Mouse (Mus musculus): ENCODE results near the gene Sh3kbp1. TPM values are rescaled to one million over a fixed set of nuclear protein-coding genes. Genes with fewer than 3 reads are reported as not detected.

Gene Sh3kbp1
- polyA plus RNA-seq, 1 experiment from 2014 or later: 17.9 TPM

GRCm38 (mm10) chrX:159953546-159954429 lies 326.7 kb downstream of the Sh3kbp1 start:
- Histone ChIP-seq H3K9ac (replicated peaks; ENCODE audit: low read depth) (no peak overlapping the region), H3K4me3 (ENCODE audit: low read depth, low read length) (no peak overlapping the region), H3K27me3 (replicated peaks; ENCODE audit: insufficient read depth, low read length) (no peaks in the 10 kb centered on the region), H3K36me3 (ENCODE audit: insufficient read depth, low read length) (no peaks in the 10 kb centered on the region), H3K9me3 (ENCODE audit: low read length) (no peaks in the 10 kb centered on the region), H3K4me1 (ENCODE audit: insufficient read depth, low read depth, low read length) (no peaks in the 10 kb centered on the region), H3K4me2 (replicated peaks; ENCODE audit: low read depth, low read length) (no peak overlapping the region), H3K27ac (ENCODE audit: low read length) (no peak overlapping the region)
- no peak for DNase-seq (ENCODE audit: low spot score)
- no peak for TF ChIP-seq EP300 (IDR thresholded peaks at IDR 0.05)
- no peak for TF ChIP-seq CTCF (IDR thresholded peaks at IDR 0.05)
- no peak for ATAC-seq
- WGBS: 77% methylated on average over 7 of the region's 7 CpGs

- no peaks in the 10 kb centered on the region for H3K27me3 ChIP-seq (replicated peaks; ENCODE audit: insufficient read depth, low read length)
- 62% methylated on average over 4 of the region's 4 CpGs for WGBS
- TF ChIP-seq EP300 (IDR thresholded peaks at IDR 0.05) (no peak), CTCF (IDR thresholded peaks at IDR 0.05) (no peak)
Observed at GRCm38 (mm10) chrX:159954430-159954779, 327.3 kb downstream of the Sh3kbp1 start.

GRCm38 (mm10) chrX:159955433-159955832 lies 328.4 kb downstream of the Sh3kbp1 start:
- Histone ChIP-seq H3K4me2 (replicated peaks; ENCODE audit: low read depth, low read length) (no peak overlapping the region), H3K36me3 (ENCODE audit: insufficient read depth, low read length) (no peaks in the 10 kb centered on the region), H3K4me1 (ENCODE audit: insufficient read depth, low read depth, low read length) (no peaks in the 10 kb centered on the region), H3K9ac (replicated peaks; ENCODE audit: low read depth) (no peak overlapping the region), H3K9me3 (ENCODE audit: low read length) (no peaks in the 10 kb centered on the region), H3K4me3 (ENCODE audit: low read depth, low read length) (no peak overlapping the region), H3K27ac (ENCODE audit: low read length) (no peak overlapping the region), H3K27me3 (replicated peaks; ENCODE audit: insufficient read depth, low read length) (no peaks in the 10 kb centered on the region)
- TF ChIP-seq CTCF (IDR thresholded peaks at IDR 0.05) (no peak), EP300 (IDR thresholded peaks at IDR 0.05) (no peak)
- no peak for DNase-seq (ENCODE audit: low spot score)
- no peak for ATAC-seq
- 77% methylated on average over 6 of the region's 6 CpGs for WGBS

More at GRCm38 (mm10) chrX:159954430-159954779, 327.3 kb downstream of the Sh3kbp1 start:
- Histone ChIP-seq H3K4me3 (ENCODE audit: low read depth, low read length) (no peak overlapping the region), H3K4me1 (ENCODE audit: insufficient read depth, low read depth, low read length) (no peaks in the 10 kb centered on the region), H3K27ac (ENCODE audit: low read length) (no peak overlapping the region), H3K36me3 (ENCODE audit: insufficient read depth, low read length) (no peaks in the 10 kb centered on the region), H3K4me2 (replicated peaks; ENCODE audit: low read depth, low read length) (no peak overlapping the region), H3K9ac (replicated peaks; ENCODE audit: low read depth) (no peak overlapping the region), H3K9me3 (ENCODE audit: low read length) (no peaks in the 10 kb centered on the region)
- DNase-seq (ENCODE audit: low spot score) (no peak), ATAC-seq (no peak)

- no peak for TF ChIP-seq CTCF (IDR thresholded peaks at IDR 0.05)
- TF ChIP-seq EP300 (IDR thresholded peaks at IDR 0.05): no peak
- Histone ChIP-seq H3K9me3 (ENCODE audit: low read length) (no peaks in the 10 kb centered on the region), H3K4me3 (ENCODE audit: low read depth, low read length) (no peak overlapping the region), H3K4me2 (replicated peaks; ENCODE audit: low read depth, low read length) (no peak overlapping the region), H3K27me3 (replicated peaks; ENCODE audit: insufficient read depth, low read length) (no peaks in the 10 kb centered on the region), H3K27ac (ENCODE audit: low read length) (no peak overlapping the region), H3K9ac (replicated peaks; ENCODE audit: low read depth) (no peak overlapping the region), H3K4me1 (ENCODE audit: insufficient read depth, low read depth, low read length) (no peaks in the 10 kb centered on the region), H3K36me3 (ENCODE audit: insufficient read depth, low read length) (no peaks in the 10 kb centered on the region)
- WGBS: 72% methylated on average over 2 of the region's 2 CpGs
- no peak for ATAC-seq
- DNase-seq (ENCODE audit: low spot score): no peak
Observed at GRCm38 (mm10) chrX:159961385-159961784, 334.3 kb downstream of the Sh3kbp1 start.

GRCm38 (mm10) chrX:159963273-159963672 lies 336.2 kb downstream of the Sh3kbp1 start:
- H3K27ac ChIP-seq (ENCODE audit: low read length): no peak overlapping the region
- DNase-seq (ENCODE audit: low spot score) (peak; percentile 76), ATAC-seq (peak; percentile 38; the same call in 1 of the 2 replicates)
- WGBS: 21% methylated on average over 4 of the region's 4 CpGs
- H3K27me3 ChIP-seq (replicated peaks; ENCODE audit: insufficient read depth, low read length): no peaks in the 10 kb centered on the region
- H3K36me3 ChIP-seq (ENCODE audit: insufficient read depth, low read length): no peaks in the 10 kb centered on the region
- H3K4me2 ChIP-seq (replicated peaks; ENCODE audit: low read depth, low read length): no peak overlapping the region
- H3K4me3 ChIP-seq (ENCODE audit: low read depth, low read length): no peak overlapping the region
- no peaks in the 10 kb centered on the region for H3K9me3 ChIP-seq (ENCODE audit: low read length)
- H3K4me1 ChIP-seq (ENCODE audit: insufficient read depth, low read depth, low read length): no peaks in the 10 kb centered on the region
- no peak overlapping the region for H3K9ac ChIP-seq (replicated peaks; ENCODE audit: low read depth)
- TF ChIP-seq CTCF (IDR thresholded peaks at IDR 0.05): peak; percentile 74
- TF ChIP-seq EP300 (IDR thresholded peaks at IDR 0.05): 0 out of 2 replicates have a peak, but pooled peaks have one; percentile 26

- Histone ChIP-seq H3K9ac (replicated peaks; ENCODE audit: low read depth) (no peak overlapping the region), H3K27me3 (replicated peaks; ENCODE audit: insufficient read depth, low read length) (no peaks in the 10 kb centered on the region), H3K4me2 (replicated peaks; ENCODE audit: low read depth, low read length) (no peak overlapping the region), H3K4me1 (ENCODE audit: insufficient read depth, low read depth, low read length) (no peaks in the 10 kb centered on the region), H3K27ac (ENCODE audit: low read length) (no peak overlapping the region), H3K4me3 (ENCODE audit: low read depth, low read length) (no peak overlapping the region), H3K36me3 (ENCODE audit: insufficient read depth, low read length) (no peaks in the 10 kb centered on the region), H3K9me3 (ENCODE audit: low read length) (no peaks in the 10 kb centered on the region)
- DNase-seq (ENCODE audit: low spot score): no peak
- no peak for ATAC-seq
- WGBS: 91% methylated on average over 9 of the region's 9 CpGs
- TF ChIP-seq EP300 (IDR thresholded peaks at IDR 0.05) (no peak), CTCF (IDR thresholded peaks at IDR 0.05) (no peak)
Observed at GRCm38 (mm10) chrX:159963925-159964324, 336.9 kb downstream of the Sh3kbp1 start.
